Mouse (Mus musculus) spleen, adult 2 months (tissue): ENCODE results near the gene Snrnp70.

Experiments used
- CTCF ChIP-seq: fragments of 200-500 bp; IDR thresholded peaks from 2 replicates; pipeline ENCODE4 v1.5.1; 2011; ENCODE audit warnings: mild to moderate bottlenecking, inconsistent platforms; ENCODE audit not compliant: insufficient read depth, insufficient read length, insufficient replicate concordance; ENCODE audit errors: extremely low read depth
- POLR2A ChIP-seq: fragments of 200-500 bp; IDR thresholded peaks from 2 replicates; pipeline ENCODE4 v1.6.1; 2011; ENCODE audit warnings: low read depth, low read length, inconsistent platforms

DNA sequence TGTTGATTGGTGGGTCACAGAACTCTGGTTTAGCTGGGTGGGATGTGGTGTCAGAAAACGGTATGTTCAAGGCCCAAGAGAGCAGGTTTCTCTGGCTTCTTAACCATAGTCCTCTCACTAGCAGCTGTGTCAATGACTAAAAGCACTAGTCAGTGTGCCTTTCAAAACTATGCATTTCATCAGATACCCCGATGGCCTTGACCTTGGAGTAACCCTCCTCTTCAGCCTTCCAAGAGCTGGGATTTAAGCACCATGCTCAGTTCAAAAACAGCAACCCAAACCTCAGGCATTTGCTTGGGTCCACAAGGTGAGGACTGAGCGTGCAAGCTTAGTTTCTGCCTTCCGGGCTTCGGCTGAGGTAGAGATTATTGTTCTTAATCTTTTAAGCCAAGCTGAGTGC lies 23.2 kb downstream of the Snrnp70 start:
- no peak for TF ChIP-seq CTCF
- TF ChIP-seq POLR2A, result no peak
